Mouse (Mus musculus) liver, embryonic 12.5 days (tissue): ENCODE results near the gene Iqcn. TPM values are rescaled to one million over a fixed set of nuclear protein-coding genes. Genes with fewer than 3 reads are reported as not detected.

ENCODE experiments used
- ATAC-seq: fragments of 200-750 bp; cut with Nextera tagmentation; 2 replicates; pipeline ENCODE4 v1.8.0; 2017; ENCODE audit warnings: moderate number of reproducible peaks, mild to moderate bottlenecking, moderate library complexity
- H3K27ac ChIP-seq: fragments of 300-500 bp; sonication (generic); 2 replicates; pipeline ENCODE4 v1.5.1; 2016; ENCODE audit warnings: mild to moderate bottlenecking
- H3K27me3 ChIP-seq: fragments of 300-500 bp; sonication (generic); replicated peaks from 2 replicates; pipeline ENCODE4 v1.6.1; 2016; ENCODE audit warnings: mild to moderate bottlenecking, moderate library complexity
- H3K36me3 ChIP-seq: fragments of 300-500 bp; sonication (generic); 2 replicates; pipeline ENCODE4 v1.6.1; 2016; ENCODE audit warnings: mild to moderate bottlenecking, moderate library complexity
- H3K4me1 ChIP-seq: fragments of 300-500 bp; sonication (generic); 2 replicates; pipeline ENCODE4 v1.6.1; 2016
- H3K4me2 ChIP-seq: fragments of 300-500 bp; sonication (generic); 2 replicates; pipeline ENCODE4 v1.6.1; 2016; ENCODE audit warnings: mild to moderate bottlenecking, moderate library complexity
- H3K4me3 ChIP-seq: fragments of 300-500 bp; sonication (generic); 2 replicates; pipeline ENCODE4 v1.5.1; 2016; ENCODE audit warnings: mild to moderate bottlenecking, moderate library complexity
- H3K9ac ChIP-seq: fragments of 300-500 bp; sonication (generic); 2 replicates; pipeline ENCODE4 v1.6.1; 2016; ENCODE audit warnings: mild to moderate bottlenecking, moderate library complexity
- H3K9me3 ChIP-seq: fragments of 300-500 bp; sonication (generic); replicated peaks from 2 replicates; pipeline ENCODE4 v1.6.1; 2016; ENCODE audit warnings: mild to moderate bottlenecking, moderate library complexity
- WGBS: fragments of 180-500 bp; shearing (Covaris S2); methylation state at CpG from one replicate; pipeline ENCODE4 v1.1.7; 2016; ENCODE audit not compliant: insufficient replicate concordance; 5-methylcytosine and 5-hydroxymethylcytosine counted together
- polyA plus RNA-seq: library from polyadenylated mRNA; unstranded; fragments of >200 nt; fragmentation: Nextera tagmentation; extraction: Ambion mirVana; gene quantifications from 2 replicates; pipeline ENCODE4 v1.2.1, GENCODE M21; 2016

Iqcn gene
- polyA plus RNA-seq, 1 experiment from 2014 or later: not detected

DNA sequence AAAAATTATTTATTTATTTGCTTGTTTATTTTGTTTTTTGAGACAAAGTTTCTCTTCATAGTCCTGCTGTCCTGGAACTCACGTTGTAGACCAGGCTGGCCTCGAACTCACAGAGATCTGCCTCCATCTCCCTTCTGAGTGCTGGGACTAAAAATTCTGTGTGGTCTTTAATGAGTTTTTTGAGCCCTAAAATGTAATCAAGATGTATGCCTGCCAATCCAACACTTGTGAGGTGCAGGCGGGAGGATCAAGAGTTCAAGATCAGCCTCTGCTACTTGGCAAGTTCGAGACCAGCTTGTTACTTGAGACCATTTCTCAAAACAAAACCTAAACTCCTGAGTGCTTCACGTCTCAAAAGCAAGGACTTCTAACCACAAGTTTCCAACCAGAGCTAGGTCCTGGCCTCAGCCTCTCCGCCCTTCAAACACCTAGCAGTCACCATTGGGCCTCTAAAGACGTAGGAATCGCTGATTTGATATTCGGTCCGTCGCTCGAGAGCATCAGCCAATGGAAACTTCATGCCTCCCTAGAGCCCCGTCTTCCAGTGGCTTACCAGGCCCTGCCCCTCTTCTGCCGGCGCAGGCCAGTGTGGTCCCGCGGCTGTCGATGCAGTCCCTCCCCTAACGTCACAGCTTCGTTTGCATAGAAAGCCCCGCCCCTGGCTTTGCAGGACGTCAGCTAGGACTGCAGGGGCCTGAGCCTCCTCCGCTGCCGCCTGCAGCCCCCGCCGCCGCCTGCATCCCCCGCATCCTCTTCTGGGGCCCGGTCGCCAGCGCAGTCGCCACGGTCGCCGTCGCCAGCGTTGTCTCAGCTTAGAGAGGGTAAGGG lies 51.0 kb downstream of the Iqcn start, which contains the start of gene Rab3a:
Gene Rab3a, plus strand, starts transcription at position 637 of the 828 bp plus-strand sequence.
- Histone ChIP-seq H3K36me3 (peaks cover 29% of the 10 kb centered on the region), H3K4me1 (peaks cover 57% of the 10 kb centered on the region), H3K27ac (peak within 1 kb of the TSS; percentile 79), H3K4me2 (peak within 1 kb of the TSS; percentile 97), H3K27me3 (peaks cover 14% of the 10 kb centered on the region), H3K4me3 (peak within 1 kb of the TSS; percentile 73), H3K9ac (peak within 1 kb of the TSS; percentile 78), H3K9me3 (no peaks in the 10 kb centered on the region)
- WGBS: 7% methylated on average over 37 of the region's 37 CpGs
- peak; percentile 98 for ATAC-seq

- Histone ChIP-seq H3K27ac (peak overlapping the region; percentile 61), H3K9me3 (no peaks in the 10 kb centered on the region), H3K9ac (peak overlapping the region; percentile 78), H3K36me3 (peaks cover 29% of the 10 kb centered on the region), H3K4me3 (peak overlapping the region; percentile 73), H3K4me2 (peak overlapping the region; percentile 97), H3K27me3 (peaks cover 5% of the 10 kb centered on the region), H3K4me1 (peaks cover 65% of the 10 kb centered on the region)
- ATAC-seq: peak; percentile 11; the same call in 1 of the 2 replicates
- 19% methylated on average over 50 of the region's 50 CpGs for WGBS
These were observed 51.8 kb downstream of the Iqcn start for GRCm38 (mm10) chr8:70754871-70755660.

GRCm38 (mm10) chr8:70755661-70756475 lies 52.6 kb downstream of the Iqcn start:
- H3K4me3 ChIP-seq: peak overlapping the region; percentile 73; the same call in 1 of the 2 replicates
- no peak for ATAC-seq
- H3K4me1 ChIP-seq: peaks cover 70% of the 10 kb centered on the region
- H3K9me3 ChIP-seq: no peaks in the 10 kb centered on the region
- H3K9ac ChIP-seq: peak overlapping the region; percentile 78; the same call in 1 of the 2 replicates
- peak overlapping the region; percentile 97 for H3K4me2 ChIP-seq
- 77% methylated on average over 24 of the region's 24 CpGs for WGBS
- peaks cover 29% of the 10 kb centered on the region for H3K36me3 ChIP-seq
- no peaks in the 10 kb centered on the region for H3K27me3 ChIP-seq
- H3K27ac ChIP-seq: no peak overlapping the region

GRCm38 (mm10) chr8:70756476-70757040 lies 53.3 kb downstream of the Iqcn start:
- 85% methylated on average over 6 of the region's 6 CpGs for WGBS
- peaks cover 76% of the 10 kb centered on the region for H3K4me1 ChIP-seq
- no peak for ATAC-seq
- peak overlapping the region; percentile 26; the same call in 1 of the 2 replicates for H3K27ac ChIP-seq
- H3K4me2 ChIP-seq: no peak overlapping the region
- H3K9ac ChIP-seq: no peak overlapping the region
- H3K9me3 ChIP-seq: no peaks in the 10 kb centered on the region
- no peak overlapping the region for H3K4me3 ChIP-seq
- H3K27me3 ChIP-seq: no peaks in the 10 kb centered on the region
- H3K36me3 ChIP-seq: peaks cover 29% of the 10 kb centered on the region

DNA sequence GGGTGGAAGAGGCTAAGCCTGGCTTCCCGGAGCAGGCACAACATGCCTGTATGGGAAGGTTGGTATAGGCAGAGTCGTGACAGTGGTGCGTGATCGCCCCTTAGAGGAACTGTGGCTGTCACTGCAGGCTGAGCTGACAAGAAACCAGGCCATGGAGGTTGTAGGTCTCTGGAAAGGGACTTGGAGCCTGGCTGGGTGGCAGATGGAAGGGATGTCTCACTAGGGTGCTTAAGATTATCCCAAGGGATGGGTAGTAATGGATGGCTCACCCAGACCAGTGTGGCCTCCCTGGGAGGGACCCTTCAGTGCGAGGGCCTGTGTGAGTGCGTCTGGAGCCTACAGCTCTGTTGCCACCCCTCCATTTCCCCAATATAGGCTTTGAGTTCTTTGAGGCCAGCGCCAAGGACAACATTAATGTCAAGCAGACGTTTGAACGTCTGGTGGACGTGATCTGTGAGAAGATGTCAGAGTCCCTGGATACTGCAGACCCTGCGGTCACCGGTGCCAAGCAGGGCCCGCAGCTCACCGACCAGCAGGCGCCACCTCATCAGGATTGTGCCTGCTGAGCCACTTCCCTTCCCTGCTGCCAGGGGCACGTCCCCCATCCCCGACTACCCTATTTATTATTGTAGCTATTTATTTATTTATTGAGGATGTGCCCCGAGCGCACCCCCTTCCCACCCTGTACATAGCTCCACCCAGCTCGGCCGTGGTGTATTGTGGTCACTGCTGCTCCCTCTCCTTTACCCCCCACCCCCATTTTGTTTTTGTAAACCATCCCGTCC lies 54.5 kb downstream of the Iqcn start:
- no peak overlapping the region for H3K27ac ChIP-seq
- H3K9ac ChIP-seq: no peak overlapping the region
- no peak overlapping the region; the same call in 1 of the 2 replicates for H3K4me2 ChIP-seq
- no peak for ATAC-seq
- H3K27me3 ChIP-seq: no peaks in the 10 kb centered on the region
- no peak overlapping the region for H3K4me3 ChIP-seq
- 72% methylated on average over 22 of the region's 22 CpGs for WGBS
- H3K9me3 ChIP-seq: no peaks in the 10 kb centered on the region
- peaks cover 31% of the 10 kb centered on the region for H3K36me3 ChIP-seq
- H3K4me1 ChIP-seq: peaks cover 80% of the 10 kb centered on the region

- Histone ChIP-seq H3K27ac (no peak overlapping the region), H3K9me3 (no peaks in the 10 kb centered on the region), H3K27me3 (no peaks in the 10 kb centered on the region), H3K9ac (no peak overlapping the region), H3K36me3 (peaks cover 34% of the 10 kb centered on the region), H3K4me2 (peak overlapping the region; percentile 99; the same call in 1 of the 2 replicates), H3K4me3 (no peak overlapping the region), H3K4me1 (peaks cover 80% of the 10 kb centered on the region)
- no peak for ATAC-seq
- WGBS: 86% methylated on average over 7 of the region's 7 CpGs
These were observed 55.0 kb downstream of the Iqcn start for GRCm38 (mm10) chr8:70758308-70758615.

GRCm38 (mm10) chr8:70758616-70759561 lies 55.6 kb downstream of the Iqcn start:
- Histone ChIP-seq H3K27ac (peak overlapping the region; percentile 93), H3K27me3 (no peaks in the 10 kb centered on the region), H3K9ac (peak overlapping the region; percentile 37; the same call in 1 of the 2 replicates), H3K36me3 (peaks cover 34% of the 10 kb centered on the region), H3K4me1 (peaks cover 80% of the 10 kb centered on the region), H3K4me2 (peak overlapping the region; percentile 99), H3K4me3 (peak overlapping the region; percentile 76; the same call in 1 of the 2 replicates), H3K9me3 (no peaks in the 10 kb centered on the region)
- 70% methylated on average over 19 of the region's 19 CpGs for WGBS
- ATAC-seq: no peak

DNA sequence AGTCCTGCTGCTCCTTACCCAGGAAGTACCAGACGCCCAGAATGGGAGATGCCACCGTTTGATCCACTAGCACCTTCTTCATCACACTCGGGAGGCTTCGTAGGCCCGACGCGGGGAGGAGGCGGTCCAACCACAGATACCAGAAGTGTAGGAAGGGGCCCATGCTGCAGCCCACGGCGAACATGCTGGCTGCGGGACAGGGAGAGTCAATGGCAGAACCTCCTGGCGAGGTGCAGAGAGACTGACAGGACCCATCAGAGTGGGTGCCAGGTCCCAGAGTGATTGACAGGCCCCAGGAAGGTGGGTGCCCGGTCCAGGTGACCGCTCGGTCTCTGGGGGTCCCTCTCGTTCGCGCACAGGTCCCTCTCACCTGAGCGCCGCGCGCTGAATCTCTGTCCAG lies 57.1 kb downstream of the Iqcn start:
- Histone ChIP-seq H3K4me3 (peak overlapping the region; percentile 76), H3K9me3 (no peaks in the 10 kb centered on the region), H3K27me3 (no peaks in the 10 kb centered on the region), H3K4me2 (peak overlapping the region; percentile 99), H3K9ac (peak overlapping the region; percentile 91), H3K27ac (peak overlapping the region; percentile 93), H3K4me1 (peaks cover 82% of the 10 kb centered on the region), H3K36me3 (peaks cover 34% of the 10 kb centered on the region)
- under 1% methylated on average over 22 of the region's 22 CpGs for WGBS
- peak; percentile 0; the same call in 1 of the 2 replicates for ATAC-seq

- ATAC-seq: peak; percentile 90
- Histone ChIP-seq H3K36me3 (peaks cover 34% of the 10 kb centered on the region), H3K4me1 (peaks cover 82% of the 10 kb centered on the region), H3K4me2 (peak within 1 kb of the TSS; percentile 99), H3K27ac (peak within 1 kb of the TSS; percentile 93), H3K27me3 (no peaks in the 10 kb centered on the region), H3K9ac (peak within 1 kb of the TSS; percentile 91), H3K4me3 (peak within 1 kb of the TSS; percentile 76), H3K9me3 (no peaks in the 10 kb centered on the region)
- WGBS: under 1% methylated on average over 55 of the region's 55 CpGs
These were observed 57.6 kb downstream of the Iqcn start, which contains the start of gene Mpv17l2 for GRCm38 (mm10) chr8:70760775-70761406. Gene Mpv17l2 (minus strand): TSS chr8:70760946.
